In genomic region chr6:93393551-93393950, GRCm38 (mm10) we compare ENCODE assay signal across 19 mouse cellular contexts.
DNase-seq lines count a peak whose midpoint lies in the region; ATAC-seq and TF ChIP-seq lines count a peak whose summit lies in the region.
"Had no signal": no experiment of that assay in that cellular context is flagged by ENCODE, and none has a peak within 500 bp of the region (broad histone marks: within the 10 kb centered on the region; RNA-seq: fewer than 3 reads in every experiment).

No protein-coding gene starts in this region.

- TF ChIP-seq POLR2A in kidney, adult 2 months (IDR thresholded peaks at IDR 0.05; ENCODE audit: low read depth, low read length): no peak

- H3K27me3 ChIP-seq in forebrain, postnatal 0 days (ENCODE audit: insufficient read depth, low read length): no peaks in the 10 kb centered on the region
- no peaks in the 10 kb centered on the region for H3K27me3 ChIP-seq in forebrain, embryonic 10.5 days (ENCODE audit: poor library complexity, severe bottlenecking)
- no peaks in the 10 kb centered on the region; the same call in 1 of the 2 replicates for H3K27me3 ChIP-seq in kidney, adult 2 months (replicated peaks; ENCODE audit: control insufficient read depth, insufficient read depth, low read length)
- H3K27me3 ChIP-seq: heart, embryonic 13.5 days; limb, embryonic 15.5 days; midbrain, embryonic 12.5 days; stomach, embryonic 15.5 days had no signal

- no peak overlapping the region for H3K27ac ChIP-seq in forebrain, postnatal 0 days (ENCODE audit: low read depth, low read length)
- H3K27ac ChIP-seq in forebrain, embryonic 10.5 days: no peak overlapping the region
- no peak overlapping the region for H3K27ac ChIP-seq in kidney, adult 2 months (ENCODE audit: insufficient read depth, low read depth, low read length)
- H3K27ac ChIP-seq: heart, embryonic 13.5 days; hindbrain, embryonic 14.5 days; limb, embryonic 15.5 days; liver, embryonic 14.5 days; midbrain, embryonic 12.5 days; stomach, embryonic 15.5 days had no signal

- no peaks in the 10 kb centered on the region for H3K9me3 ChIP-seq in forebrain, postnatal 0 days (ENCODE audit: low read length)
- H3K9me3 ChIP-seq in forebrain, embryonic 10.5 days: no peaks in the 10 kb centered on the region
- H3K9me3 ChIP-seq: heart, embryonic 13.5 days; limb, embryonic 15.5 days; midbrain, embryonic 12.5 days; stomach, embryonic 15.5 days had no signal

- no peak overlapping the region for H3K4me3 ChIP-seq in forebrain, postnatal 0 days (ENCODE audit: low read depth, low read length)
- no peak overlapping the region for H3K4me3 ChIP-seq in forebrain, embryonic 10.5 days
- H3K4me3 ChIP-seq in kidney, adult 2 months (ENCODE audit: insufficient read depth, low read depth, low read length): no peak overlapping the region
- H3K4me3 ChIP-seq: heart, embryonic 13.5 days; limb, embryonic 15.5 days; midbrain, embryonic 12.5 days; stomach, embryonic 15.5 days had no signal

- H3K36me3 ChIP-seq in forebrain, postnatal 0 days (ENCODE audit: insufficient read depth): no peaks in the 10 kb centered on the region
- H3K36me3 ChIP-seq in forebrain, embryonic 10.5 days (replicated peaks): no peaks in the 10 kb centered on the region
- no peaks in the 10 kb centered on the region for H3K36me3 ChIP-seq in kidney, adult 2 months (ENCODE audit: control insufficient read depth, insufficient read depth, low read length)
- H3K36me3 ChIP-seq: heart, embryonic 13.5 days; limb, embryonic 15.5 days; midbrain, embryonic 12.5 days; stomach, embryonic 15.5 days had no signal

- DNase-seq in forebrain, postnatal 0 days: peak; percentile 21
- no peak for DNase-seq in forebrain, embryonic 10.5 days (ENCODE audit: extremely low spot score, low spot score)
- DNase-seq in kidney, adult 2 months: peak; percentile 79
- no peak for DNase-seq in kidney, postnatal 4 days
- DNase-seq in gonadal fat pad, adult 2 months (ENCODE audit: low read depth): peak; percentile 16
- peak; percentile 21 for DNase-seq in retina, postnatal 7 days (ENCODE audit: low read depth, low spot score)
- DNase-seq in right cerebral cortex, postnatal 25 days: no peak
- DNase-seq: cerebellum, adult 11-12 months; left cerebral cortex, postnatal 4 days; lung, embryonic 14.5 days; thymus, postnatal 36 days had no signal

- no peak for TF ChIP-seq CTCF in forebrain, postnatal 0 days (IDR thresholded peaks at IDR 0.05; ENCODE audit: low read depth)
- no peak for TF ChIP-seq CTCF in kidney, adult 2 months (conservative IDR thresholded peaks at IDR 0.05; ENCODE audit: insufficient read depth, insufficient read length, low read depth, low read length)

- no peak for ATAC-seq in forebrain, postnatal 0 days
- ATAC-seq: CD4-positive, CD25-positive, alpha-beta regulatory T cell, adult 4 months; inflammation-experienced regulatory T-cells, adult 6 months had no signal

- 37% methylated on average over 5 of the region's 5 CpGs for WGBS in forebrain, postnatal 0 days
- WGBS in forebrain, embryonic 10.5 days: 82% methylated on average over 5 of the region's 5 CpGs
- 54% methylated on average over 5 of the region's 5 CpGs for WGBS in kidney, adult 2 months

- H3K4me1 ChIP-seq in forebrain, postnatal 0 days (ENCODE audit: insufficient read depth): peaks cover 7% of the 10 kb centered on the region
- H3K4me1 ChIP-seq in forebrain, embryonic 10.5 days: peaks cover 14% of the 10 kb centered on the region; the same call in 1 of the 2 replicates
- peaks cover 7% of the 10 kb centered on the region; the same call in 1 of the 2 replicates for H3K4me1 ChIP-seq in kidney, adult 2 months (ENCODE audit: control insufficient read depth, insufficient read depth, low read length)
- H3K4me1 ChIP-seq: stomach, embryonic 15.5 days had no signal

- H3K9ac ChIP-seq in forebrain, postnatal 0 days: no peak overlapping the region
- H3K9ac ChIP-seq: heart, embryonic 13.5 days; hindbrain, embryonic 14.5 days; limb, embryonic 15.5 days; liver, embryonic 14.5 days; lung, embryonic 14.5 days; midbrain, embryonic 12.5 days; stomach, embryonic 15.5 days had no signal

- no peak overlapping the region for H3K4me2 ChIP-seq in forebrain, postnatal 0 days (ENCODE audit: low read depth)
- H3K4me2 ChIP-seq: heart, embryonic 13.5 days; hindbrain, embryonic 14.5 days; limb, embryonic 15.5 days; lung, embryonic 14.5 days; midbrain, embryonic 12.5 days; stomach, embryonic 15.5 days had no signal

Comparison
In these comparisons a context has a peak if more than half of its experiments do, and no peak if none do; other contexts are left out.
1. DNase-seq: peak in forebrain, postnatal 0 days (single experiment), kidney, adult 2 months (single experiment), gonadal fat pad, adult 2 months (single experiment) and retina, postnatal 7 days (single experiment); none in forebrain, embryonic 10.5 days (single experiment), kidney, postnatal 4 days (0 of 2) and right cerebral cortex, postnatal 25 days (single experiment).